Mouse (Mus musculus) G1E (cell line): ENCODE data around the gene Ceacam1.

Experiments used
- CTCF ChIP-seq: IDR thresholded peaks from 2 replicates; pipeline ENCODE4 v1.5.1; 2012; ENCODE audit warnings: low read depth, low read length, inconsistent platforms, mixed read lengths
- TAL1 ChIP-seq: conservative IDR thresholded peaks from 2 replicates; pipeline ENCODE4 v1.6.1; 2012; ENCODE audit warnings: low read depth, low read length, inconsistent platforms, mixed read lengths

DNA sequence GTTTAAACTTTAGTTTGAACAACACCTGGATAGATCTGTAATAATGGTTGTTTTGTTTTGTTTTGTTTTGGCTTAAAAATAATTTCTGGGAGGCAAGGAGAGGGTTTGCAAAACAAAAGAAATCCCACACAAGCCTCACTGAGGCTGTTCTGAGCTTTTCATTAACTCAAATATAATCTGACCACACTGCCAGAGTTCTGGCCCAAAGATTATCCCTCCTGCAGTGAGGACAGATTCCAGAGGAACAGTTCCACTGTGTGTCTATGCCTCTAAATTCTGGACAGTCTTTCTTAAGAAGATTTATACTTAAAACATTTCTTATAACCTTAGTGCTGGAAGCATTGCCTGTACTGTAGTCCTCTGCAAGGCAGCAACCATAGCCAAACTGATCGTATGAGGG is 17.2 kb upstream of the Ceacam1 start:
- no peak for TF ChIP-seq TAL1
- no peak for TF ChIP-seq CTCF
